Mouse (Mus musculus) lung, embryonic 14.5 days (tissue): Measurements from ENCODE around the gene Card10. TPM values are rescaled to one million over a fixed set of nuclear protein-coding genes. Genes with fewer than 3 reads are reported as not detected.
"Not testable (repeated sequence)": the region's sequence is repeated elsewhere in the genome, so short reads cannot be mapped to it uniquely, and the experiment has no call there.

Experiments
- ATAC-seq: fragments of 200-750 bp; cut with Nextera tagmentation; 2 replicates; pipeline ENCODE4 v1.8.0; 2017; ENCODE audit warnings: mild to moderate bottlenecking, moderate TSS enrichment, moderate library complexity; ENCODE audit not compliant: insufficient read depth
- DNase-seq: peaks from one replicate; pipeline ENCODE4 v3.0.0-alpha.2; 2015
- H3K27ac ChIP-seq: fragments of 300-500 bp; sonication (generic); 2 replicates; pipeline ENCODE4 v1.5.1; 2014; ENCODE audit warnings: low read depth, mild to moderate bottlenecking, moderate library complexity
- H3K27me3 ChIP-seq: fragments of 300-500 bp; sonication (generic); 2 replicates; pipeline ENCODE4 v1.6.1; 2014; ENCODE audit warnings: low read length, control low read depth; ENCODE audit not compliant: insufficient read depth
- H3K36me3 ChIP-seq: fragments of 300-500 bp; sonication (generic); 2 replicates; pipeline ENCODE4 v1.6.1; 2014; ENCODE audit warnings: control low read depth; ENCODE audit not compliant: insufficient read depth
- H3K4me1 ChIP-seq: fragments of 300-500 bp; sonication (generic); 2 replicates; pipeline ENCODE4 v1.6.1; 2014; ENCODE audit warnings: antibody characterized with exemption, control low read depth; ENCODE audit not compliant: insufficient read depth
- H3K4me2 ChIP-seq: fragments of 300-500 bp; sonication (generic); 2 replicates; pipeline ENCODE4 v1.6.1; 2014; ENCODE audit warnings: mild to moderate bottlenecking
- H3K4me3 ChIP-seq: fragments of 300-500 bp; sonication (generic); 2 replicates; pipeline ENCODE4 v1.5.1; 2014; ENCODE audit warnings: low read depth, low read length
- H3K9ac ChIP-seq: fragments of 300-500 bp; sonication (generic); 2 replicates; pipeline ENCODE4 v1.6.1; 2014
- H3K9me3 ChIP-seq: fragments of 300-500 bp; sonication (generic); 2 replicates; pipeline ENCODE4 v1.6.1; 2016; ENCODE audit warnings: low read depth, low read length, control low read depth
- CTCF ChIP-seq: IDR thresholded peaks from 2 replicates; pipeline ENCODE4 v1.5.1; 2016; ENCODE audit warnings: antibody characterized with exemption, low read depth
- WGBS: fragments of 180-500 bp; shearing (Covaris S2); extraction: QIAGEN DNeasy Blood & Tissue Kit; methylation state at CpG from one replicate; pipeline ENCODE4 v1.1.7; 2014; 5-methylcytosine and 5-hydroxymethylcytosine counted together
- polyA plus RNA-seq: library from polyadenylated mRNA; unstranded; fragments of >200 nt; fragmentation: Nextera tagmentation; extraction: Ambion mirVana; gene quantifications from 2 replicates; pipeline ENCODE4 v1.2.1, GENCODE M21; 2014

The Card10 gene
- polyA plus RNA-seq = 7.8 and 8.5 TPM in 2 replicates

GRCm38 (mm10) chr15:78802776-78803391 lies at the start of gene Card10:
Gene Card10, minus strand, starts transcription at chr15:78803042.
- Histone ChIP-seq H3K4me1 (0 out of 2 replicates have a peak, but pooled peaks cover 8% of the 10 kb centered on the region), H3K4me3 (peak within 1 kb of the TSS; percentile 62)
- DNase-seq = peak; percentile 76

GRCm38 (mm10) chr15:78851505-78852153 lies 48.8 kb upstream of the Card10 start:
- H3K9ac ChIP-seq = no peak overlapping the region
- H3K9me3 ChIP-seq = no peaks in the 10 kb centered on the region
- H3K4me2 ChIP-seq = peak overlapping the region; percentile 45
- peak; percentile 96 for DNase-seq
- no peaks in the 10 kb centered on the region for H3K27me3 ChIP-seq
- peaks cover 8% of the 10 kb centered on the region for H3K4me1 ChIP-seq
- ATAC-seq = peak; percentile 83
- TF ChIP-seq CTCF = peak; percentile 97
- WGBS = 8% methylated on average over 13 of the region's 13 CpGs
- peaks cover 37% of the 10 kb centered on the region for H3K36me3 ChIP-seq
- peak overlapping the region; percentile 58; the same call in 1 of the 2 replicates for H3K27ac ChIP-seq
- H3K4me3 ChIP-seq = no peak overlapping the region

More at GRCm38 (mm10) chr15:78802776-78803391, at the start of gene Card10:
- Histone ChIP-seq H3K36me3 (no peaks in the 10 kb centered on the region), H3K4me2 (peak within 1 kb of the TSS; percentile 93), H3K9ac (peak within 1 kb of the TSS; percentile 64), H3K9me3 (no peaks in the 10 kb centered on the region), H3K27ac (peak within 1 kb of the TSS; percentile 63; the same call in 1 of the 2 replicates), H3K27me3 (peaks cover 25% of the 10 kb centered on the region)
- WGBS = 1% methylated on average over 70 of the region's 70 CpGs
- peak; percentile 72 for ATAC-seq
- TF ChIP-seq CTCF = no peak

GRCm38 (mm10) chr15:78850944-78851343 lies 48.1 kb upstream of the Card10 start:
- 0 out of 2 replicates have a peak, but pooled peaks have one; percentile 14 for ATAC-seq
- no peak for TF ChIP-seq CTCF
- H3K9me3 ChIP-seq = no peaks in the 10 kb centered on the region
- peaks cover 10% of the 10 kb centered on the region for H3K4me1 ChIP-seq
- no peak overlapping the region for H3K4me2 ChIP-seq
- H3K9ac ChIP-seq = no peak overlapping the region
- WGBS = 38% methylated on average over 6 of the region's 6 CpGs
- H3K27me3 ChIP-seq = no peaks in the 10 kb centered on the region
- H3K4me3 ChIP-seq = no peak overlapping the region
- peak overlapping the region; percentile 58; the same call in 1 of the 2 replicates for H3K27ac ChIP-seq
- peak; percentile 40 for DNase-seq
- peaks cover 43% of the 10 kb centered on the region for H3K36me3 ChIP-seq

GRCm38 (mm10) chr15:78850059-78850824 lies 47.4 kb upstream of the Card10 start:
- Histone ChIP-seq H3K4me3 (no peak overlapping the region), H3K27me3 (no peaks in the 10 kb centered on the region), H3K4me1 (peaks cover 18% of the 10 kb centered on the region), H3K9me3 (no peaks in the 10 kb centered on the region), H3K36me3 (peaks cover 50% of the 10 kb centered on the region), H3K27ac (peak overlapping the region; percentile 84), H3K9ac (no peak overlapping the region; the same call in 1 of the 2 replicates), H3K4me2 (peak overlapping the region; percentile 11; the same call in 1 of the 2 replicates)
- TF ChIP-seq CTCF = no peak
- 46% methylated on average over 14 of the region's 15 CpGs for WGBS
- peak; percentile 42 for ATAC-seq
- DNase-seq = peak; percentile 69

- peaks cover 51% of the 10 kb centered on the region for H3K36me3 ChIP-seq
- ATAC-seq = no peak
- DNase-seq = peak; percentile 1
- no peaks in the 10 kb centered on the region for H3K9me3 ChIP-seq
- TF ChIP-seq CTCF = no peak
- peaks cover 21% of the 10 kb centered on the region for H3K4me1 ChIP-seq
- WGBS = 67% methylated on average over 12 of the region's 12 CpGs
- H3K4me3 ChIP-seq = no peak overlapping the region
- H3K4me2 ChIP-seq = no peak overlapping the region
- H3K27ac ChIP-seq = peak overlapping the region; percentile 84
- no peaks in the 10 kb centered on the region for H3K27me3 ChIP-seq
- H3K9ac ChIP-seq = no peak overlapping the region
Observed at GRCm38 (mm10) chr15:78849485-78849884, 46.6 kb upstream of the Card10 start.

GRCm38 (mm10) chr15:78848467-78848866 lies 45.6 kb upstream of the Card10 start:
- TF ChIP-seq CTCF = peak; percentile 96
- Histone ChIP-seq H3K27ac (no peak overlapping the region), H3K4me1 (peaks cover 22% of the 10 kb centered on the region), H3K4me3 (no peak overlapping the region), H3K9me3 (no peaks in the 10 kb centered on the region), H3K36me3 (peaks cover 51% of the 10 kb centered on the region), H3K27me3 (no peaks in the 10 kb centered on the region), H3K9ac (no peak overlapping the region), H3K4me2 (no peak overlapping the region)
- no peak for ATAC-seq
- WGBS = 25% methylated on average over 5 of the region's 5 CpGs
- peak; percentile 91 for DNase-seq

- WGBS = 69% methylated on average over 7 of the region's 7 CpGs
- H3K4me2 ChIP-seq, H3K27me3 ChIP-seq, DNase-seq, ATAC-seq, H3K9me3 ChIP-seq, H3K4me3 ChIP-seq, H3K9ac ChIP-seq: not testable (repeated sequence)
- Histone ChIP-seq H3K27ac (peak overlapping the region; percentile 42; the same call in 1 of the 2 replicates), H3K4me1 (peaks cover 23% of the 10 kb centered on the region), H3K36me3 (peaks cover 51% of the 10 kb centered on the region)
Observed at GRCm38 (mm10) chr15:78846805-78847204, 44.0 kb upstream of the Card10 start.
